Mouse (Mus musculus): ENCODE data around the gene Iqce. TPM values are rescaled to one million over a fixed set of nuclear protein-coding genes. Genes with fewer than 3 reads are reported as not detected.
A peak's percentile ranks its signal among the peaks of the same experiment; 100 is the strongest.

Gene Iqce
- polyA plus RNA-seq, 1 experiment from 2014 or later = 17.2 TPM

DNA sequence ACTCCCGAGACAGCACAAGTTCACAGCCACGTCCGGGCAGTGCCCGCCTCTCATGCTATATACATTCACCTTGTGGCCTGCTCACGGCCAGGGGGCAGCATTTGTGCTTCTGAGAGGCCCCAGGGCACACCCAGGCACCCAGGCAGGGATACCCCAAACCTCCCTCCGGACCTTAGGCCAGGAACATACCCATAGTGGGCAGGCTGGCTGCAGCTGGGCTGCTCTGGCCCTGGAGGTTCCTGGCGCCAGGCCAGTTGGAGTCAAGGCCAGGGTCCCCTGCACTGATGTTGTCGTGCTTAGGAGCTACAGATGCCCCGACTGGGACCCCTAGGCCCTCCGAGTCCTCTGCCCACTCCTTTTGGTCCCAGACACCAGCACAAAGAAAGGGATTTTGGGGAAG is 80.7 kb downstream of the Iqce start:
- no peak overlapping the region for H3K4me3 ChIP-seq (ENCODE audit: low read depth, low read length)
- peaks cover 50% of the 10 kb centered on the region for H3K36me3 ChIP-seq (ENCODE audit: control insufficient read depth, insufficient read depth, low read length)
- H3K9ac ChIP-seq (ENCODE audit: low read depth, low read length) = 0 out of 2 replicates have a peak overlapping the region, but pooled peaks have one; percentile 30
- H3K4me1 ChIP-seq (ENCODE audit: control insufficient read depth, insufficient read depth, low read length) = no peaks in the 10 kb centered on the region
- no peaks in the 10 kb centered on the region for H3K9me3 ChIP-seq (ENCODE audit: control insufficient read depth, low read length)
- no peak for ATAC-seq (ENCODE audit: low read depth)
- H3K27me3 ChIP-seq (replicated peaks; ENCODE audit: control insufficient read depth, insufficient read depth, low read length) = no peaks in the 10 kb centered on the region
- H3K4me2 ChIP-seq (ENCODE audit: low read depth, low read length) = no peak overlapping the region
- WGBS = 78% methylated on average over 9 of the region's 10 CpGs
- no peak for DNase-seq (ENCODE audit: low spot score)
- H3K27ac ChIP-seq (replicated peaks; ENCODE audit: low read depth, low read length) = peak overlapping the region; percentile 39

DNA sequence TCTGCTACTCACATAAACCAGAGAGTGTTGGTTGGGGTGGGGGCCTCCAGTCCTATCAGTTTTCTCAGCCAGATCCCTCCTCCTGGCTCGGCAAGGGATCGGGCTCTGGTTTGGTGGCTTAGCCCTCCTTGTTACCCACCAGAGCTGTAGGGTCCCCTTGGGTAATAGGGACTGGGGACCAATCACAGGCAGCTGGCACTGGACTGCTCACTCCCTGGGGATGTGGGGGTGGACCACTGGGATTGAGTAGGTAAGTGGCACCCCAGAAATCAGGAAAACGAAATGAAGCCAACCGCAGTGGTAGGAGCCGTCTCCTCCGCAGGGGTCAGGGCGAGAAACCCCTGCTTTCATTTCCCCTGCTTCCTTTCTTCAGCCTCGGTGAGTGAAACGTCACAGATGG is 81.1 kb downstream of the Iqce start:
- Histone ChIP-seq H3K4me1 (ENCODE audit: control insufficient read depth, insufficient read depth, low read length) (no peaks in the 10 kb centered on the region), H3K9ac (ENCODE audit: low read depth, low read length) (no peak overlapping the region), H3K27ac (replicated peaks; ENCODE audit: low read depth, low read length) (peak overlapping the region; percentile 39), H3K4me3 (ENCODE audit: low read depth, low read length) (no peak overlapping the region), H3K4me2 (ENCODE audit: low read depth, low read length) (no peak overlapping the region), H3K9me3 (ENCODE audit: control insufficient read depth, low read length) (no peaks in the 10 kb centered on the region), H3K27me3 (replicated peaks; ENCODE audit: control insufficient read depth, insufficient read depth, low read length) (no peaks in the 10 kb centered on the region), H3K36me3 (ENCODE audit: control insufficient read depth, insufficient read depth, low read length) (peaks cover 45% of the 10 kb centered on the region)
- DNase-seq (ENCODE audit: low spot score) = no peak
- no peak for ATAC-seq (ENCODE audit: low read depth)
- 62% methylated on average over 9 of the region's 9 CpGs for WGBS

DNA sequence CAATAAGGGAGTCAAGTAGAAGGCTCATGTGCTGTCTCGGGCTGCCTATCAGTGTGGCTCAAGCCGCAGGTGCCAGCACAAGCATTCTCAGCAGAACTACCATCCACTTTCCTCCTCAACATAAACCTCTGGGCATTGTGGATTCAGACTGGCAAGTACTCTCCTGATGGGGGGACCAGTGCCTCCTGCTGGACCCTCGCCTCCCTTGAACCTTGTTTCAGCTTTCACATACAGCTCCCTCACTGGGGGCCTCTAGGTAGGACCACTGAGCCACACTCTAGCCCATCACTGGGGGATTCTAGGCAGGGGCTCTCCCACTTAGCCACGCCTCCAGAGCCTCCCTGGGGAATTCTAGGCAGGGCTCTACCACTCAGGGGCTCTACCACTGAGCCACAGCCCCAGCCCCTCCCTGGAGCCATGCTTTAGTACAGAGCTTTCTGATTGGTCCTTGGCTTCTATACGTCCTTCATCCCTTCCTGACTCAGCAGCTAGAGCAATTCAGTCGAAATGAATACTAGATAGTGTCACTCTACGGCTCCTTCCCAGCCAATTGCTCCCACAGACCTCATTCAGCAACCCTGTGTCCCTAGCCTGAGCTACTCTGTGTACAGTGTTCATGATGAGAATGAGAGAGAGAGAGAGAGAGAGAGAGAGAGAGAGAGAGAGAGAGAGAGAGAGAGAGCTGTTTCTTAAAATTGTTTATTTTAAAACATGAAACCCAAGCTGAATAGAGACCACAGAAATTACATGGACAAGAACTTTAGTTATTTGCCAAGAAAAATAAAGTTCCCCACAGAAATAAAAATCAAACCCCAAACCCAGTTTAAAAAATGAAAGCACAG is 82.1 kb downstream of the Iqce start:
- no peak overlapping the region for H3K4me3 ChIP-seq (ENCODE audit: low read depth, low read length)
- H3K9me3 ChIP-seq (ENCODE audit: control insufficient read depth, low read length) = no peaks in the 10 kb centered on the region
- H3K9ac ChIP-seq (ENCODE audit: low read depth, low read length) = no peak overlapping the region
- peak overlapping the region; percentile 39 for H3K27ac ChIP-seq (replicated peaks; ENCODE audit: low read depth, low read length)
- 48% methylated on average over 7 of the region's 7 CpGs for WGBS
- no peaks in the 10 kb centered on the region for H3K4me1 ChIP-seq (ENCODE audit: control insufficient read depth, insufficient read depth, low read length)
- no peak overlapping the region for H3K4me2 ChIP-seq (ENCODE audit: low read depth, low read length)
- H3K36me3 ChIP-seq (ENCODE audit: control insufficient read depth, insufficient read depth, low read length) = peaks cover 39% of the 10 kb centered on the region
- ATAC-seq (ENCODE audit: low read depth) = peak; percentile 19; the same call in 1 of the 2 replicates
- H3K27me3 ChIP-seq (replicated peaks; ENCODE audit: control insufficient read depth, insufficient read depth, low read length) = no peaks in the 10 kb centered on the region
- DNase-seq (ENCODE audit: low spot score) = peak; percentile 48

DNA sequence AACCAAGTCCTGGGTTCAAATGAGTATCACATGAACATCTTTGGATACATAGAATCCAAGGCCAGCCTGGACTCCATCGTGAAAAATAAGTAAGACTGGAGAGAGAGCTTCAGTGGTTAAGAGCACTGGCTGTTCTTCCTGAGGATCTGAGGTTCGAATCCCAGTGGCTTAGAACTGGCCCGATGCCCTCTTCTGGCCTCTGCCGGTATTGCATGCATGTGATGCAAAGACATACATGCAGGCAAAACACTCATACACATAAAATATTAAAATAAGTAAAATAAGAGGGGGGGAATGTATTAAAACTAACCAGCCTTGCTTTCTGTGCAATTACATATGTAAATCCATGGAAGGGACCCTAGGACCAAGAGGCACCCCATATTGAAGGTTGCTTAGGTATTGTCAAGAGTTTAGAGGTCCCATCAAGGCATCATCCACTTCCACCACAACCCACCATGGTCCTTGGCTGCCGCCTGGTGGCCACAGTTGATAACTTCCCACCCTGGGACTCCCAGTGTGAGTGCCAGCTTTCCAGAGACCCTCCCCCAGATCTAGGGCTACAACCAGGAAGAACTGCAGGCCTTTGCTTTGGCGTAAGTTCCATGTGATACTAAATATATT is 82.9 kb downstream of the Iqce start:
- H3K27ac ChIP-seq (replicated peaks; ENCODE audit: low read depth, low read length) = no peak overlapping the region
- no peak overlapping the region for H3K4me2 ChIP-seq (ENCODE audit: low read depth, low read length)
- 22% methylated on average over 6 of the region's 6 CpGs for WGBS
- H3K9ac ChIP-seq (ENCODE audit: low read depth, low read length) = no peak overlapping the region
- H3K4me1 ChIP-seq (ENCODE audit: control insufficient read depth, insufficient read depth, low read length) = no peaks in the 10 kb centered on the region
- no peaks in the 10 kb centered on the region for H3K9me3 ChIP-seq (ENCODE audit: control insufficient read depth, low read length)
- no peak overlapping the region for H3K4me3 ChIP-seq (ENCODE audit: low read depth, low read length)
- ATAC-seq (ENCODE audit: low read depth) (peak; percentile 42; the same call in 1 of the 2 replicates), DNase-seq (ENCODE audit: low spot score) (peak; percentile 76)
- peaks cover 31% of the 10 kb centered on the region for H3K36me3 ChIP-seq (ENCODE audit: control insufficient read depth, insufficient read depth, low read length)
- H3K27me3 ChIP-seq (replicated peaks; ENCODE audit: control insufficient read depth, insufficient read depth, low read length) = no peaks in the 10 kb centered on the region

DNA sequence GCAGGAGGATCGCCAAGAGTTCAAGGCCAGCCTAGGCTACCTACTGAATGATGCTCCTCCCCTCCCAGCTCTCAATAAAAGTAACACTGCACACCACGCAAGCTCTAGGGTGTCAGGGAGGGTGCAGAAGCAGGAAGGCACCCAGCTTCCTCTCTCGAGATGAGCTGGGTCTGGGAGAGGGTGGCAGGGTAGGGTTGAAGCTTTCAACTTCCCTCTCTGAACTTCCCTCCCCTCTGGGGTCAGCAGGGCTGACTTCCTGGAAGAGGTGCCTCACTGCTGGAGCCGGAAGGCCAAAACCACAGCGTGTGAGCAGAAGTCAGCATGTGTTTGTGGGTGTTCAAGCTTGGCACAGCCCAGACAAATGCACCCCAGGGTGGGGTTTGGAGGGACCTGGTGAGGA is 84.5 kb downstream of the Iqce start:
- H3K4me1 ChIP-seq (ENCODE audit: control insufficient read depth, insufficient read depth, low read length) = no peaks in the 10 kb centered on the region
- no peak for DNase-seq (ENCODE audit: low spot score)

DNA sequence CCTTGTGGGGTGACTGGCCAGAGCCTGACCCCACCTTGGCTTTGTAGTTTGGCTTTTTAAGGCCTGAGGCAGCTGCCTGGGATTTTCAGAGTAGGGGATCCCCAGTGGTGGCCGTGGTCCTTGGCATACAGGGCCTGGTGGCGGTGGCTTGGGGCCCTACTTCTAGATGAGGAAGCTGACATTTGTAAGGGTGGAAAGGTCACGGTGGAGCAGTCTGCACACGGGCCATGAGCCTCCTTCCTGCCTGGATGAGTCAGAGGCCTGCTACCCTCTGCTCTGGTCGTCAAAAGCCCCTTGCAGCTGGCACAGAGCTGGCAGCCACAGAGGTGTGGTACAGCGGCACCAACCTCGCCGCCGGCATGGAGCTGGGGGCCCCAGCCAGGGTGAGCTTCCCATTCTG is 85.5 kb downstream of the Iqce start:
- Histone ChIP-seq H3K9me3 (ENCODE audit: control insufficient read depth, low read length) (no peaks in the 10 kb centered on the region), H3K27ac (replicated peaks; ENCODE audit: low read depth, low read length) (no peak overlapping the region), H3K9ac (ENCODE audit: low read depth, low read length) (no peak overlapping the region), H3K4me3 (ENCODE audit: low read depth, low read length) (no peak overlapping the region), H3K36me3 (ENCODE audit: control insufficient read depth, insufficient read depth, low read length) (peaks cover 26% of the 10 kb centered on the region), H3K4me1 (ENCODE audit: control insufficient read depth, insufficient read depth, low read length) (no peaks in the 10 kb centered on the region), H3K27me3 (replicated peaks; ENCODE audit: control insufficient read depth, insufficient read depth, low read length) (peaks cover 7% of the 10 kb centered on the region), H3K4me2 (ENCODE audit: low read depth, low read length) (no peak overlapping the region)
- WGBS = 52% methylated on average over 9 of the region's 9 CpGs
- ATAC-seq (ENCODE audit: low read depth) = no peak
- no peak for DNase-seq (ENCODE audit: low spot score)

More for the DNA sequence above, 84.5 kb downstream of the Iqce start:
- no peak overlapping the region for H3K9ac ChIP-seq (ENCODE audit: low read depth, low read length)
- H3K4me2 ChIP-seq (ENCODE audit: low read depth, low read length) = no peak overlapping the region
- ATAC-seq (ENCODE audit: low read depth) = no peak
- WGBS = 67% methylated on average over 5 of the region's 5 CpGs
- no peak overlapping the region for H3K4me3 ChIP-seq (ENCODE audit: low read depth, low read length)
- no peaks in the 10 kb centered on the region; the same call in 1 of the 2 replicates for H3K27me3 ChIP-seq (replicated peaks; ENCODE audit: control insufficient read depth, insufficient read depth, low read length)
- H3K9me3 ChIP-seq (ENCODE audit: control insufficient read depth, low read length) = no peaks in the 10 kb centered on the region
- no peak overlapping the region for H3K27ac ChIP-seq (replicated peaks; ENCODE audit: low read depth, low read length)
- H3K36me3 ChIP-seq (ENCODE audit: control insufficient read depth, insufficient read depth, low read length) = peaks cover 31% of the 10 kb centered on the region

DNA sequence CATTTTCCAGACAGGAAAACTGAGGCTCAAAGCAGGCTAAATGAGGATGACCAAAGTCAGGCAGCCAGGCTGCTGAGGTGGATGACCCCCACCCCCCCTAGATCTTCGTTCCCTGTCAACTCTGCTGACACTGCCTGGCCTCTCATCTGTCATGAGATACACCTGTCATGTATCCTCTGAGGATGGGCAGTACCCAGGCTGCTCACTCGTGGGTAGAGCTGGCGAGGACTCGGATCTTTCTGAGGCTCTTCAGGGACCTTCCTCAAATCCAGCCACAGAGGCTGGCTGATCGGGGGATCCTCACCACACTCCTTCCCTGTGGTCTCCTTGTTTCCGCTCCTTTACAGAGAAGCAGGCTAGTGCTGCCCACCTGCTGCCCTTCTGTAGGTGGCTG is 86.1 kb downstream of the Iqce start:
- Histone ChIP-seq H3K4me2 (ENCODE audit: low read depth, low read length) (no peak overlapping the region), H3K36me3 (ENCODE audit: control insufficient read depth, insufficient read depth, low read length) (peaks cover 21% of the 10 kb centered on the region), H3K4me1 (ENCODE audit: control insufficient read depth, insufficient read depth, low read length) (peaks cover 5% of the 10 kb centered on the region), H3K27me3 (replicated peaks; ENCODE audit: control insufficient read depth, insufficient read depth, low read length) (peaks cover 11% of the 10 kb centered on the region), H3K27ac (replicated peaks; ENCODE audit: low read depth, low read length) (no peak overlapping the region; the same call in 1 of the 2 replicates), H3K9ac (ENCODE audit: low read depth, low read length) (no peak overlapping the region), H3K9me3 (ENCODE audit: control insufficient read depth, low read length) (no peaks in the 10 kb centered on the region), H3K4me3 (ENCODE audit: low read depth, low read length) (no peak overlapping the region)
- no peak for DNase-seq (ENCODE audit: low spot score)
- WGBS = 76% methylated on average over 6 of the region's 6 CpGs
- ATAC-seq (ENCODE audit: low read depth) = no peak

DNA sequence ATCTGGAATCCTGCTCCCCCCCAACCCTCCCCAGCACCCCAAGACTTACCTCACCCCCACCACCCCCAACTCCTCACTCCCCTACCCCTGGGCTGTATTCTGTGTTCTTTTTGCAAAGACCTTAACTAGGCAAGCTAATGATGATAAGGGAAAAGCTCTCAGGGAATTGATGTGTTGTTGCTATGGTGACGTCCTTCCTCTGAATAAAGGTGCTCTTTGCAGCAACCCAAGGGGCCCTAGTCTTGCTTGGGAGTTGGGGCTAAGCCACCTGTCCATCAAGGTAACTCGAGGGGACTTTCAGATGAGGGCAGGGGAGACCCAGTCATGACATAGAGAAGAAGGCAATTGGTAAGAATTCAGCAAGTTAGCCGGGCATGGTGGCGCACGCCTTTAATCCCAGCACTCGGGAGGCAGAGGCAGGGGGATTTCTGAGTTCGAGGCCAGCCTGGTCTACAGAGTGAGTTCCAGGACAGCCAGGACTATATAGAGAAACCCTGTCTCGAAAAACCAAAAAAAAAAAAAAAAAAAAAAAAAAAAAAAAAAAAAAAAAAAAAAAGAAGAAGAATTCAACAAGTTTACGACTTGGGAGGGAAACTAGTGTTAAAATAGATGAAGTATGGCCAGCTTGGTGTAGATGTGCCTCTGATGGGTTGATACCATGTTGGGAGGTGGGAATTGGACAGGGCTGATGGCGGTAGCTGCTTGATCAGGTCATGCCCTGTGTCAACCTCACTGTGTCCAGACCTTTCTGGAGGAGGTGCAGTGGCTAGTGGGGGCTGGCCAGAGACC is 86.7 kb downstream of the Iqce start:
- no peak for ATAC-seq (ENCODE audit: low read depth)
- Histone ChIP-seq H3K9me3 (ENCODE audit: control insufficient read depth, low read length) (no peaks in the 10 kb centered on the region), H3K4me1 (ENCODE audit: control insufficient read depth, insufficient read depth, low read length) (peaks cover 11% of the 10 kb centered on the region), H3K4me2 (ENCODE audit: low read depth, low read length) (no peak overlapping the region), H3K36me3 (ENCODE audit: control insufficient read depth, insufficient read depth, low read length) (peaks cover 21% of the 10 kb centered on the region), H3K9ac (ENCODE audit: low read depth, low read length) (no peak overlapping the region), H3K27ac (replicated peaks; ENCODE audit: low read depth, low read length) (no peak overlapping the region; the same call in 1 of the 2 replicates), H3K4me3 (ENCODE audit: low read depth, low read length) (no peak overlapping the region), H3K27me3 (replicated peaks; ENCODE audit: control insufficient read depth, insufficient read depth, low read length) (peaks cover 11% of the 10 kb centered on the region)
- WGBS = 78% methylated on average over 10 of the region's 10 CpGs
- no peak for DNase-seq (ENCODE audit: low spot score)
